Mouse (Mus musculus) thymus, adult 2 months (tissue): ENCODE measurements around the gene Rem1.

ENCODE experiments used
- CTCF ChIP-seq: fragments of 200-500 bp; IDR thresholded peaks from 2 replicates; pipeline ENCODE4 v1.5.1; 2012; ENCODE audit warnings: mild to moderate bottlenecking, control low read depth, low read length, moderate library complexity, borderline replicate concordance; ENCODE audit not compliant: control insufficient read depth, poor library complexity, insufficient read depth; ENCODE audit errors: extremely low read depth
- POLR2A ChIP-seq: fragments of 200-500 bp; IDR thresholded peaks from 2 replicates; pipeline ENCODE4 v1.6.1; 2012; ENCODE audit warnings: mild to moderate bottlenecking, low read length, control low read depth, moderate library complexity; ENCODE audit not compliant: control insufficient read depth, poor library complexity, insufficient read depth; ENCODE audit errors: extremely low read depth

DNA sequence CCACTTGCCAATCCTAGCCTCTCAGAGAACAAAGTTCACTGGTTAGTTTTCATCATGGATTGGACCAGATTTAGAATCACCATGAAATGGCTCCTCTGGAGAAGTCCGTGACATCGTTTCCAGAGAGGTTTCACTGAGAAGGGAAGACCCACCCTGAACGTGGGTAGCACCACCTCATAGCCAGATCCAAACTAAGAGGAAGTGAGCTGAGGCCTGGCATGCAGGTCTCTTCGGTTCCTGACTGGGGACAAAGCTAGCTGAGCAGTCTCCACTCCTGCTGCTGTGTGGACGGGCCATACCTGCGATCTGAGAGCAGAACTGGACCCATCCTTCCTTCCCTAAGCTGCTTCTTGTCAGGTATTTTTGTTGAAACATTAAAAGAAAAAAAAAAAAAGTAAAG lies 34.4 kb downstream of the Rem1 start:
- TF ChIP-seq CTCF (no peak), POLR2A (no peak)
